Mouse (Mus musculus) hindbrain, embryonic 11.5 days (tissue): ENCODE results near the gene Maml3. TPM values are rescaled to one million over a fixed set of nuclear protein-coding genes. Genes with fewer than 3 reads are reported as not detected.

Experiments
- ATAC-seq: fragments of 200-750 bp; cut with Nextera tagmentation; 2 replicates; pipeline ENCODE4 v1.8.0; 2017; ENCODE audit warnings: mild to moderate bottlenecking, moderate TSS enrichment, moderate library complexity; ENCODE audit not compliant: low FRiP score
- DNase-seq: peaks from one replicate; pipeline ENCODE4 v3.0.0-alpha.2; 2015; ENCODE audit warnings: low spot score
- H3K27ac ChIP-seq: fragments of 300-500 bp; sonication (generic); 2 replicates; pipeline ENCODE4 v1.5.1; 2014; ENCODE audit warnings: mild to moderate bottlenecking, low read depth, low read length
- H3K27me3 ChIP-seq: fragments of 300-500 bp; sonication (generic); 2 replicates; pipeline ENCODE4 v1.6.1; 2014; ENCODE audit warnings: mild to moderate bottlenecking, low read length, moderate library complexity, mixed read lengths; ENCODE audit not compliant: control insufficient read depth, insufficient read depth
- H3K36me3 ChIP-seq: fragments of 300-500 bp; sonication (generic); 2 replicates; pipeline ENCODE4 v1.6.1; 2014; ENCODE audit warnings: mild to moderate bottlenecking, low read length, moderate library complexity, mixed read lengths; ENCODE audit not compliant: control insufficient read depth, insufficient read depth
- H3K4me1 ChIP-seq: fragments of 300-500 bp; sonication (generic); replicated peaks from 2 replicates; pipeline ENCODE4 v1.6.1; 2014; ENCODE audit warnings: low read length, mixed read lengths; ENCODE audit not compliant: control insufficient read depth, insufficient read depth
- H3K4me2 ChIP-seq: fragments of 300-500 bp; sonication (generic); replicated peaks from 2 replicates; pipeline ENCODE4 v1.6.1; 2014; ENCODE audit warnings: mild to moderate bottlenecking, low read depth, low read length
- H3K4me3 ChIP-seq: fragments of 300-500 bp; sonication (generic); 2 replicates; pipeline ENCODE4 v1.5.1; 2014; ENCODE audit warnings: low read depth, low read length
- H3K9ac ChIP-seq: fragments of 300-500 bp; sonication (generic); 2 replicates; pipeline ENCODE4 v1.6.1; 2014; ENCODE audit warnings: low read depth, low read length
- H3K9me3 ChIP-seq: fragments of 300-500 bp; sonication (generic); 2 replicates; pipeline ENCODE4 v1.6.1; 2016; ENCODE audit warnings: low read length; ENCODE audit not compliant: control insufficient read depth
- WGBS: fragments of 180-500 bp; shearing (Covaris S2); extraction: QIAGEN DNeasy Blood & Tissue Kit; methylation state at CpG from one replicate; pipeline ENCODE4 v1.1.7; 2014; 5-methylcytosine and 5-hydroxymethylcytosine counted together
- polyA plus RNA-seq: library from polyadenylated mRNA; unstranded; fragments of >200 nt; fragmentation: Nextera tagmentation; extraction: Ambion mirVana; gene quantifications from 2 replicates; pipeline ENCODE4 v1.2.1, GENCODE M21; 2014

Gene Maml3
- polyA plus RNA-seq, 1 experiment from 2014 or later = 7.5 TPM

DNA sequence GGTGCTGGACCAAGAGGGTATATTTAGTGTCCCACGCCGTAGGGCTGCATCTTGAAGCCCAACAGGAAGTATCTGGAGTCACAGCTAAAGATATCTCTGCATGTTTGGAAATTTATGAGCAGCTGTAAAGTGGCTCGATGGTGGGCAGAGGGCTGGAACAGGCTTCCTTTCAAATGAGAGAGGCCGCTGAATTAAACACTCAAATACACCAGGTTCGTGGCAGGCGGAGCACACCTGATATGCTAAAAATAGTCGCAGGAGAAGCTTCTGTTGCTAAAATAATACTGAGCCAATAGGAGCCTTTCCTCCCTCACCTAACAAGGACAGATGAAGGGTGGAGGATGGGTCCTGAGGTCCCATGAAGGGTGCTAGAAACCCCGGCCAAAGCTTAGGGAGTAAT, 376.9 kb downstream of the Maml3 start:
- whole genome bisulfite sequencing = 84% methylated on average over 8 of the region's 8 CpGs

DNA sequence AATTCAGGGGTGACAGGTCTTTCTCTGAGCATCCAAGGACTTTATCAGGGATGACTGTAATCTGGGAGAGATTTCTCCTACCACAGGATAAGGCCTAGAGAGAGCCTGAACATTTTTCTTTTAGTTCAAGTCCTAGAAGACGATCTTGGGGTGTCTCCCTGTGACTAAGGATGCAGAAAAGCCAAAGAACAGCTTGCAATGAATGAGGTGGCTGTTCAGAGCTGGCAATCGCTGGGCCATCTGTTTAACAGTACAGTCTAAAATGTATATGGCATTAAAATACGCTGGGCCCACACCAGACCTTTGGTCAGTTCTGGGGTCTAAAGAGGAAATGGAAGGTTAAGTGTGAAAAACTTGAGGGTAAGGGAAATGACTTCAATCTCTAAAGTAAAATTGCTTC, 377.4 kb downstream of the Maml3 start:
- 80% methylated on average over 3 of the region's 3 CpGs for WGBS
- DNase-seq (no peak), ATAC-seq (no peak)
- H3K9me3 ChIP-seq = no peaks in the 10 kb centered on the region
- no peak overlapping the region for H3K9ac ChIP-seq
- H3K4me1 ChIP-seq = peaks cover 4% of the 10 kb centered on the region
- H3K4me3 ChIP-seq = no peak overlapping the region
- H3K4me2 ChIP-seq = no peak overlapping the region
- no peak overlapping the region for H3K27ac ChIP-seq
- no peaks in the 10 kb centered on the region for H3K36me3 ChIP-seq
- H3K27me3 ChIP-seq = no peaks in the 10 kb centered on the region

More for the DNA sequence above, 376.9 kb downstream of the Maml3 start:
- H3K27me3 ChIP-seq = no peaks in the 10 kb centered on the region
- no peak overlapping the region for H3K4me2 ChIP-seq
- H3K4me1 ChIP-seq = peaks cover 4% of the 10 kb centered on the region
- ATAC-seq (no peak), DNase-seq (no peak)
- H3K9ac ChIP-seq = no peak overlapping the region
- no peaks in the 10 kb centered on the region for H3K36me3 ChIP-seq
- H3K27ac ChIP-seq = peak overlapping the region; percentile 21; the same call in 1 of the 2 replicates
- H3K9me3 ChIP-seq = no peaks in the 10 kb centered on the region
- no peak overlapping the region for H3K4me3 ChIP-seq

DNA sequence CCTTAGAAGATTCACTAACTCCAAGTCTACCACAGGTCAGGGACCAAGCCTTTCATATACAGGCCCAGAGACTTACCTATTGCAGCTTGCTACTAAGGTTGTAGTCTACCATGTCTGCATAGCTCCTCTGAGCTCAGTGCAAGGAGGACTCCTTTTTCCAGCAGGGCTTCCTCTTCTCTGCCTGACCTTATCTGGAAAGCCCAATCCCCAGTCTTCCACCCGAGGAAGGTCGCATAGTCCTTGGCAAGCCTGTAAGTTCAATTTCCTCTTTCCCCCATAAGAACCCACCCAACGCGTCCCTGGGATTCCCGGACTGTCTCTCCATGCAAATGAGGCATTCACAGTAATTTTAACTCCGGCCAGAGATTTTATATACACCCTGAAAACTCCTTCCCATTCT, 378.6 kb downstream of the Maml3 start:
- Histone ChIP-seq H3K27ac (no peak overlapping the region), H3K9me3 (no peaks in the 10 kb centered on the region), H3K4me3 (no peak overlapping the region), H3K27me3 (no peaks in the 10 kb centered on the region), H3K4me2 (no peak overlapping the region), H3K4me1 (peaks cover 4% of the 10 kb centered on the region), H3K9ac (no peak overlapping the region), H3K36me3 (no peaks in the 10 kb centered on the region)
- no peak for DNase-seq
- 95% methylated on average over 6 of the region's 6 CpGs for WGBS
- no peak for ATAC-seq

DNA sequence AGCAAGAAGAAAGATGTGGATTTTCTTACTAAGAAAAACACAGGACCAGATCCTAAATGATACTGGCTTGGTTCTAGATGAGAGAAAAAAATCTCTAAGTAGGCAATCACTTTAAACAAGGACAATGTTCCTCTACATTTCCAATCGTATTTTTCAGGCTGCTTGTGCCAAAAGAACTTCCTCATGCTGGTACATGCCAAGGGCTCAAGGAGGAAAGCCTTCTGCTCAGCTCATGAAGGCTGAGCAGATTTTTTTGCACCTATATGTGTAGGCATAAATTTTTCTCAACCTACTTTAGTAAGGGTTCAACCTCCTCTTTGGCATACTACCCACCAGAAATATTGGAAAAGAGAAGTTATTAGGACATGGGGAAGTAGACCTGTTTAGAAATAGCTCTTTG, 384.9 kb downstream of the Maml3 start:
- Histone ChIP-seq H3K4me2 (no peak overlapping the region), H3K4me3 (no peak overlapping the region), H3K4me1 (no peaks in the 10 kb centered on the region), H3K36me3 (no peaks in the 10 kb centered on the region), H3K27me3 (no peaks in the 10 kb centered on the region), H3K27ac (no peak overlapping the region), H3K9me3 (no peaks in the 10 kb centered on the region), H3K9ac (no peak overlapping the region)
- ATAC-seq (no peak), DNase-seq (no peak)
- 81% methylated on average over 1 of the region's 1 CpGs for WGBS

DNA sequence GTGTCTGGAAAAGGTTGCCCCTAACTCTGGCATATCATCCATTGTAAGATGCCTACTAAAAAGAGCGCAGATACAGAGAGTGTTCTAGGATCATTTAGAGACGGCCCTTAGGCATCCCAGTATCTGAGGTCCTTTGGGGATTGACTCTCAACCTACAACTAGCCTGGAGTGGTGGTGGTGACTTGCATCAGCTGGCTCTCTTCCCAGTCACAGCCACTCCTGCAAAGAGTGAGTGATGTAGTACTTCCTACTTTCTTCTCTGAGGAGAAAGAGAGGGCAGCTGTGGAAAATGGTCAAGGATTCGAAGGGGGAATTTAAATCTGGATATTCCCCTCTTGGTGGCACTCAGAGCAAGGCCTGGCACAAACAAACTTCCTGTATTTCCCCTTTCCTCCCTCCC, 385.5 kb downstream of the Maml3 start:
- H3K4me2 ChIP-seq = no peak overlapping the region
- H3K9me3 ChIP-seq = no peaks in the 10 kb centered on the region
- WGBS = 84% methylated on average over 3 of the region's 3 CpGs
- H3K9ac ChIP-seq = no peak overlapping the region
- no peak overlapping the region for H3K27ac ChIP-seq
- ATAC-seq (no peak), DNase-seq (no peak)
- H3K36me3 ChIP-seq = no peaks in the 10 kb centered on the region
- H3K4me3 ChIP-seq = no peak overlapping the region
- H3K4me1 ChIP-seq = no peaks in the 10 kb centered on the region
- no peaks in the 10 kb centered on the region for H3K27me3 ChIP-seq

DNA sequence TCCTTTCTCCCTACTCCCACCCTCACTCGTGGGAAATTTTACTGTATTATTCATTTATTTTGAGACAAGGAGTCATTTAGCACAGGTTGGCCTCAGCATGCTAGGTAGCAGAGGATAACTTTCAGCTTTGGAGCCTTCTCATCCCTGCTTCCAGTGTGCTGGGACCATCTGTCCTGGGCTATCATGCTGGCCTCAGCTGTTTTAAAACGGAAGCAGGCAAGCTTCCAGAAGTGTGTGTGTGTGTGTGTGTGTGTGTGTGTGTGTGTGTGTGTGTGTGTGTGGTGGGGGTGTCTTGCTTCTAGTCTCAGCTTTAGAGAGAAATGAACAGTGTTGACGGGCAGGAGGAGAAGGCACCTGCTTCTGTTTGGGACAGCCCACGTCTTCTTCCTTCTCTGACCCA, 387.0 kb downstream of the Maml3 start:
- H3K36me3 ChIP-seq = no peaks in the 10 kb centered on the region
- no peak for DNase-seq

DNA sequence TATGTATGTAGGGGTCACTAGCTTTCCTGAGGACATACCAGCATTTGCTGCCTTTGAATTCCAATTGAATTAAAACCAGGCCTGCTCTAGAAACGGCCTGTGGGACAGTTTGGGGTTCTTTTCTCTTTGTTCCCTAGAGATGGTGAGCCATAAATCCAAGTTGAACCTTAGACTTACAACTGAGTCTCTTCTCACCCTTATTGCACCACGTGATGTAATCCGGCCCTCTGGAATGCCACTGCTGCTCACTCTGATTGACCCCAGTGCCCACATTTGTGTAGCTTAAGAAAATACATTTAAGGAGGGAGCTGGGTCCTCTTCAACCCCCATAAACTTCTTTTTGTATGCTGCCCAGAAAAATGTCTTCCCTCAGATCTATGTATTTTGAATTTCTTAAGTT, 387.4 kb downstream of the Maml3 start:
- 63% methylated on average over 3 of the region's 3 CpGs for WGBS

More for the DNA sequence above, 387.0 kb downstream of the Maml3 start:
- H3K4me2 ChIP-seq = no peak overlapping the region
- WGBS = 79% methylated on average over 4 of the region's 4 CpGs
- H3K9ac ChIP-seq = no peak overlapping the region
- no peak overlapping the region for H3K4me3 ChIP-seq
- no peak overlapping the region for H3K27ac ChIP-seq
- no peaks in the 10 kb centered on the region for H3K27me3 ChIP-seq
- ATAC-seq = no peak
- H3K4me1 ChIP-seq = no peaks in the 10 kb centered on the region
- no peaks in the 10 kb centered on the region for H3K9me3 ChIP-seq

DNA sequence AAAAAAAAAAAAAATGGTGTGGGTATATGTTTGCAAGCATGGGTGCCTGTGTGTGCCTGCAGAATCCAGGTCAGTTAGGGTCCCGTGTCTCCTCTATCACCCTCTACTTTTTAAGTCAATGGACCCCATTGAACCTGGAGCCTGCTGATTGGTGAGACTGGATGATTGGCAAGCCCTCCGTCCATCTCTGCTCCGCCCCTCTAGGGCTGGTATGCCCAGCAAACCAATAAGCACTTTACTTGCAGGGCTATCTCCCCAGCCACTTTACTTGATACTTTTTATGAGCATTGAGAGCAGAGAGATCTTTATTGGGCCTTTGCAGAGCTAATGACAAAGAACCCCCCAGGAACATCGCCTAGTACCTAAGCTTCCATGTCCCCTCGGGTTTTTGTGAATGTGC, 390.4 kb downstream of the Maml3 start:
- Histone ChIP-seq H3K4me1 (no peaks in the 10 kb centered on the region), H3K4me2 (no peak overlapping the region), H3K36me3 (no peaks in the 10 kb centered on the region), H3K4me3 (no peak overlapping the region), H3K27me3 (no peaks in the 10 kb centered on the region), H3K9ac (no peak overlapping the region), H3K9me3 (no peaks in the 10 kb centered on the region), H3K27ac (no peak overlapping the region)
- ATAC-seq (no peak), DNase-seq (no peak)
- WGBS = 86% methylated on average over 5 of the region's 5 CpGs

More for the DNA sequence above, 387.4 kb downstream of the Maml3 start:
- Histone ChIP-seq H3K27me3 (no peaks in the 10 kb centered on the region), H3K4me2 (no peak overlapping the region), H3K9ac (no peak overlapping the region), H3K4me3 (no peak overlapping the region), H3K27ac (no peak overlapping the region), H3K36me3 (no peaks in the 10 kb centered on the region), H3K4me1 (no peaks in the 10 kb centered on the region), H3K9me3 (no peaks in the 10 kb centered on the region)
- no peak for ATAC-seq
- DNase-seq = no peak

DNA sequence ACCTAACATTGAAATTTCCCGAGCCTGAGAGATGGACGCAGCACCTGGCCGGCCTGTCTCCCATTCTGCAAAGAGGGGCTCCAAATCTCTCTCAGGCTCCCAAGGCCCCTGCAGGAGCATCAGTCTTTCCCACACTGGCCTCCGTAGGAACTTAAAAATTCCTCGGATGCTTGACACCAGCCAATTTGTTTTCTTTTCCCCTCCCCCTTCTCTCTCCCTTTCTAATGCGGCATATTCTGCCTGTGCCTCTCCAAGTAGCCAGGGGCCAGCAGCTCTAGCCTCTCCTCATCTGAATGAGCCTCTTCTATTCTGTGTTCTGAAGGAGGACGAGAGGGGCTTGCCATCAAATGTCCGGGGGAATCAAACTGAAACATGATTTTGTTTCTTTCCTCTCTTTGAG, 391.6 kb downstream of the Maml3 start:
- H3K27ac ChIP-seq = no peak overlapping the region

More for the DNA sequence above, 391.6 kb downstream of the Maml3 start:
- no peak overlapping the region for H3K4me3 ChIP-seq
- H3K36me3 ChIP-seq = no peaks in the 10 kb centered on the region
- no peak for DNase-seq
- no peaks in the 10 kb centered on the region for H3K9me3 ChIP-seq
- no peak overlapping the region for H3K9ac ChIP-seq
- H3K27me3 ChIP-seq = no peaks in the 10 kb centered on the region
- no peak for ATAC-seq
- no peak overlapping the region for H3K4me2 ChIP-seq
- H3K4me1 ChIP-seq = no peaks in the 10 kb centered on the region
- WGBS = 13% methylated on average over 8 of the region's 8 CpGs
